Mouse (Mus musculus) ovary, postnatal 36 days (tissue): Measurements from ENCODE around the gene Snai1.

Experiments used
- DNase-seq: peaks from one replicate; pipeline ENCODE4 v3.0.0; 2022; ENCODE audit warnings: low spot score, mixed read lengths

The Snai1 gene

DNA sequence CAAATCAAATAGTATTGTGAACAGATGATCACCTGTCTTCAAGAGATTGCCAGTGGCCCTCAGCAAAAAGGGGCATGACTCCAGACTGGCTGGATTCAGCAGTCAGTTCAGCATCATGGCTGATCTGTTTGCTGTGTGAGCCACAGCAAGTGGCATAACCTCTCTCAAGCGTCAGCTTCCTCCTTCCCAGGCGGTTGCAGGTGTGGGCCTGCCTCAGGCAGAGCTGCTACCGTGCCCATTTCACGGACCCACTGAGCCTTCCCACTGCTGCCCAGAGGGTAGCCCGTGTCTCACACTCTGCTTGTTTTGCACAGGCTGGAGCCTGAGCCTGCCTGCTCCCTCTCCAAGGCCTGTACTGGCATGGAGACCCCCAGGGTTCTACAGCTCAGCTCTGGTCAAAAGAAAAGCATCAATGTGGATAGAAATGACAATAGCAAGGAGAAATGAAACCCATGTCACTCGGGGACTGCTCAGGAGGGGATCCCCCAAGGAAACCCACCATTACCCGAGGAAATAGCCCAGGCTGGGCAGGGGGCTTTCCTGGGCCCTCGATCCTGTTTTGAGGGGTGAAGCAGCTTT is 13.4 kb downstream of the Snai1 start:
- DNase-seq, result no peak

DNA sequence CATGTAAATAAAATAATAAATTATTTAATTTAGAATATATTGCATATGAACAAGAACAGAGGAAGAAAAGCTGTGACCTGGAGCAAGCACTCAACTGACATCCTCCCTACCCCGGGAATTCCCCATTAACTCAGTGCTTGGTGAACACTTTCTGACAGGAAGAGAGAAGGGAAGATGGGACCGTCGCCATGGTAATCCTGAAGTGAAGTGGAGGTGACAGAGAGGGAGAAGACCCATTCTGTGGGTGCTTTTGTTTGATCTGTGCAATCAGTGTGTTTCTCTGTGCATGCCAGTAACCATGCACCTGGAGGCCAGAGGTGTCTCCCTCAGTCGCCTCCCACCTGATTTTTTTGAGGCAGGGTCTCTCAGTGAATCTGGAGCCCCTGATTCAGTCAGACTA is 14.3 kb downstream of the Snai1 start:
- no peak for DNase-seq

DNA sequence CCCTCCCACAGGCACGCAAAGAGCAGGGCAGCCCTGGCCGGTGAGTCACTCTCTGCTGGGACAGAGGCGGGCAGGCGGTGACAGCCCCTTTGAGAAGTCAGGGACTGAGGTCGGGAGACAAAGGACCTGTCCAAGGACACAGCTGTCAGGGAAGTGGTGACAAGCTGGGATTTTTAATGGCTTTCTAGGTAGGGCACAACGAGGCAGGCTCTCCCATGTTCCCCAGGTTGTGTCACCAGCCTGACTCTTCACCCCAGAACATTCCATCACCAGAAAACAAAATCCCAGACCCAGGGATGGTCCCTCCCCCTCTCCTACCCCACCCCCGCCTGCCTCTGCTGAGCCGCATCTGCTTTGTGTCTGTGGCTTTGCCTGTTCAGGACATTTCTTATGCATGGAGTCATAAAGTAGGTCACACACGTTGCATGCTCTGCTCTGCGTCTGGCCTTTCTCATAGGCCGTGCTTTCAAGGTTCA is 15.0 kb downstream of the Snai1 start:
- no peak for DNase-seq

DNA sequence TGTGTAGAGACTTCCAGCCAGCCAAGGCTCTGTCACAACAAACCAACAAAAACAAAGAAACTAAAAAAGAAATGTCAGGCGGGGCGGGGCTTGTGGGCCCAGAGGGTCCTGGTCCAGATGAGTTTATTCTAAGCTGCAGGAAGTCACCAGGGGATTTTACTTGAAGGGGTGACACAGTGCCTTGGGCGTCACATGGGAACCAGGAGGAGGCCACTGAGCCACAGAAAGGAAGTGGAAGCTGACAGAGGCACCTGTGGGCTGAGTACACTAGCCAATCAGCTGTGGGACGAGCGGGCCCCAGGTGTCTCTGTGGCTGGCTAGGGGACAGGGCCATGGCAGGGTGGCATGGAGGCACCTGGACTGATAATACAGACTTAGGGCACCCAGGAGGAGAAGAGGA is 17.8 kb downstream of the Snai1 start:
- no peak for DNase-seq

DNA sequence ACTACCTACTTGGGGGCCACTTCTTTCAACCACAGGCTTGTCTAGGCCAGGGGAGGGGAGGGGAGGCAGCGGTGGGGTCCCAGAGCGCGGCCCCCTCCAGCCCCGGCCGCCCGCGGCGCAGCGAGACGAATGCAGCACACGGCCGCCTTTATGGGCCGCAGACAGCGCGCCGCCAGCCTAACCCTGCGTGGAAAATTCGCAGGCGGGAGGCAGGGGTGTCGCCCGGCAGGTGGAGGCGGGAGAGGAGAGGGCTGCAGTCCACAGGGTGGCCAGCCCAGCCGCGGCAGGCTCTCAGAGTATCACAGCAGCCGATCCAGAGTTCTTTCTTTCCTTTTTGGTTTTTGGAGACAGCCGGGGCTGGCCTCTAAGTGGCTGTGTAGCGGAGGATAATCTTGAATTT is 21.4 kb downstream of the Snai1 start:
- no peak for DNase-seq

DNA sequence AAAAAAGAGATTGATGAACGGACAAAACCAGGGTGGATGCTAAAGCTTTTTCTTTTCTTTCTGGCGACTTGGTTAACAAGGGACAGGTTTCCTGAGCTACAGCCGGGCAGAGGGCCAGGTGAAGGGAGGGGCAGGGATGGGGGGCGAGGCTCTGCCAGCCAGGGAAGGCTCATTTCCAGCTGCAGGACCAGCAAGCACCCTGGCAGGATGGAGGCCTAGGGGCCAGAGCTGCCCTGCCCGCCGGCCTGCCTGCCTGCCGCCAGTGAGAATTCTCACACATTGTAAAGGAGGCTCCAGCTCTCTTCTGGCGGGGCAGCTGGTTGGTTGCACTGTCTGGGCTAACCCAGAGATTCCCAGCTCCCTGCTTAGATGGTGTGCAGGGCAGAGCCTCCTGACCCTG is 24.1 kb downstream of the Snai1 start:
- no peak for DNase-seq

DNA sequence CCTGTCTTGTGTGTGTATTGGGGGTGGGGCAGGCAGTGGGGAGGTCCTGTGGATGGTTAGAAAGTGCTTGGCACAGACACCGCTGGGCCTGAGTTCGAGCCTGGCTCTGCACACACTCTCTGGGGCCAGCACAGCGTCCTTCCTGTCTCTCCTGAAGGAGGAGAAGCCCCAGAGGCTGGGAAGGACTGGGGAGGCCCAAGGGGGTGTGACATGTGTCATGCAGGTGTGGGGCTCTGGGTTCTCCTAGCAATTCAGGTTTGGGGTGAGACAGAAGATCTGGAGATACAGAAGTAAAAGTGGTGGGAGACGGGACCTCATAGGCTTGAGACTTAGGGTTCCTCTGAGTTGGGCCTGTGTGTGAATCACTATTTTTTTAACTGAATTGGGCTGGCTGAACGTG is 25.0 kb downstream of the Snai1 start:
- DNase-seq, result no peak

DNA sequence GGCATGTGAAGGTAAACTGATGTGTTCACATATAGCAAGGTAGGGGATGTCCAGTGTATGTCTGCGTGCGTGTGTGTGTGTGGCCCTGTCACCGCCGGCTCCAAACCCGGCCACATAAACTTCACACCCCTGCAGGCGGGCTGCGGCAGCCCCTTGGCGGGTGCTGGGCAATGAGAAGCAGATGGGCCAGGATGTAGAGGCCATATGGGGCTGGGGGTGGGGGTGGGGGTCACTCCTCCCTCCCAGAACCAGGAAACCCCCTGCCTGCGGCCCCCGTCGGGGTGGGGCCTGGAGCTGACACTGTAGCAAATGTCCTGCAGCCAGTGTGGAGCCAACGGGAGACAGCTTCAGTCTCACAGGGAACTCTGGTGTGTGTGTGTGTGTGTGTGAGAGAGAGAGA is 25.7 kb downstream of the Snai1 start:
- DNase-seq, result no peak

DNA sequence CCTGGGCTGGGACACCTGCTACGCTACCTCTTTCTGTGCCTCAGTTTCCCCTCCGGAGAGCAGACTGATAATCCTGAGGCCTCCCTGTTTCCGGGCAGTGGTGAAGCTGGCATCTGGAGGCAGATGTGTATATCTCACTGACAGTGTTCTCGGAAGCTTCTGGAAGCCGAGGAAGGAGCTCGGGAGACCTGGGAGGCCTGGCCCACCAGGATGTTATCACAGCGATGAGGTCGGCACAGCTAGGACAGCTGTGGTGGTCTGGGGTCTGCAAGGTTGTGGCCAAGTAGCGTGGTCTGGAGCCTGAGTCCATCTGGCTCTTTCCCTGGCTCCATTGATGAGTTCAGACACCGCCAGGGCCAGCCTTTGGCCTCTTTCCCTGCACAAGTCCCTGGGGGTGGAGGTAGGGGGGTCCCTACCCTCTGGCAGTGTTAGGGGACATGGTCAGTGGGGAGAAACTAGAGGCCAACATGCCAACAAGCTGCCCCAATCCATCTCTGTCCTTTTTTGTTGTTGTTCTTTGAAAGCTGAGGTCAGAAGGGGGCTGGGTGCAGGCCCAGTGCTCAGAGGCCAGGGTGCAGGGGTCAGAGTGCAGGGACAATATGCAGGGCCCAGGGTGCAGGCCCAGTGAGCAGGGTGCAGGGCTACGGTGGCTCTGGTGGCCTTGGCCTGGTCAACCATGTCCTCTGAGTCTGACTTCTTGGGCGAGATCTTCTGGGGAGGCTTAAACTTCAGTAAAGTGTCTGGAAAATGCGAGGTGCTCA is 26.7 kb downstream of the Snai1 start:
- no peak for DNase-seq

DNA sequence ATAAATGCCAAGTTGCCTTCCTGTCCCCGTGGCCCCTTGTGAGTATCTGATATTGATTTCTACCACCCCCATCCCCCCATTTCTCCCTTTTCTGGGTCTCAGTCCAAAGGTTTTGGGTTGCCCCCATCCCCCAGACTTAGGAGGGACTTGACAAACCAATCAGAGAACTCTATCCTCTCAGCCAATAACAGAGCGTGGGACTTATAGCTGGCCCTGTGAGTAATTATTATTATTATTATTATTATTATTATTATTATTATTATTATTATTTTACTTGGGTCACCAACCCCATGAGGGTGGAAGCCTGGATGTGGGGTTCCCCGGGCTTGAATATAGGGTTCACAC is 27.3 kb downstream of the Snai1 start:
- no peak for DNase-seq

DNA sequence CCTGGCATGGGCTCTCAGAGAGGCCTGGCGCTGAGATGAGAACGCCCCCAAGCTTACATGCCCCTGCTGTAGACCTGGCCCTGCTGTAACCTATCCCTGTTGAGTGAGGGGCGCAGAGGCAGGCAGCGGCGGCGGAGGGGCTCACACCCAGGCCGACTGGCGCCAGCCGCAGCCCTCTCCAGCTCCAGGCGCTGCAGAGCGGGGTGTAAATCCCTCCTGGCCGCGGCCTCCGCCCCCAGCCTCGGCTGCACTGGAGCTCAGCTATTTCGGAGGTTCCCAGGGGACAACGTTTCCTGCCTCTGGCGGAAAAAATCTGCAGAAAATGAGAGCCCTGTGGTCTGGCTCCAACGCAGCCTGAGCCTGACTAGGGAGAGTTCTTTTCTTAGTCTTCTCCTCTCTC is 27.7 kb downstream of the Snai1 start:
- no peak for DNase-seq

DNA sequence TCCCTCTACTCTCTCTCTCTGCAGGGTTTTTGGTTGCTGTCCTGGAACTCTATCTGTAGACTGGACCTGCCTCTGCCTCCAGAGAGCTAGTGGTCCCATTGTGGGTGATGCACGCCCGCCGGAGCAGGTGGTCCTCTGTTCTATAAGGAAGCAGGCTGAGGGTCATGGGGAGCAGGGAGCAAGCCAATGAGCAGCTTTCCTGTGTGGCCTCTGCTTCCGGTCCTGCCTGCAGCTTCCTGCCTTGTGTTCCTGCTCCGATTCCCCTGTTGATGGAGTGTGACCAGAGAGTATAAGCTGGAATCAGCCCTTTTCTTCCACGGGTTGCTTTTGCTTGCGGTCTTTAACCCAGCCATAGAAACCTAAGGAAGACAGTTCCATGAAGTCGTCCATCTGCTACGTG is 30.1 kb downstream of the Snai1 start:
- DNase-seq, result no peak

DNA sequence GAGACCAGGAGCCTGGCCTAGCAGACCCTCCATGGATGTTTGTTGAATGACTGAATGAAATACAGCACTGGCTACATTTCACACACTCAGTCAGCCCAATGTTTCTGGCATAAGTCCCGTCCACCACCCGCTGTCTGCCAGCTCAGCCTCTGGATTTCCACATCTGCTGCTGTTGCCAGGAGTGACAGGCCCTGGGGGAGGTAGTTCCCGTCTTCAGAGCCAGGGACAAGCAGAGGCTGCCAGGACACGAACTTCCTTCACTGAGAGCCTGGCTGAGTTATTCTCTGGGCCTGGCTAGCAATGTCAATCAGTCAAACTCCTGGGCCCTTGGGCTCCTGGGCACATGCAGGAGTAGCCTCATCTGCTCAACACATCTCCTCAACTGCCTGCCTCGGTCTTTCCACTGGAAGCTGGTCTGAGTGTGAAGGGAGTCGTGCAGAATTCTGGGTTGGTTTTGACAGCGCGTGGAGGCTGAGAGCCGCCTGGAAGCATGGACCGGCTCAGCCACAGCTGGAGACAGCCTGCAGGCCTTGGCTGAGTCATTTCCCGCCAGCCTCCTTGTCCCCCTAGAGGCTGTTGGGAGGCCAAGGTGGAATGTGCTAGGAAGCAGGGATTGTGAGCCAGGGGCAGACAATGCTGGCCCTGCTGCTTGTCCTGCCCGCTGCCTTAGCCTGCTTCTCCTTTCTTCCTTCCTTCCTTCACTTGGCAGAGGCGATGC is 32.1 kb downstream of the Snai1 start:
- DNase-seq, result peak; percentile 63

DNA sequence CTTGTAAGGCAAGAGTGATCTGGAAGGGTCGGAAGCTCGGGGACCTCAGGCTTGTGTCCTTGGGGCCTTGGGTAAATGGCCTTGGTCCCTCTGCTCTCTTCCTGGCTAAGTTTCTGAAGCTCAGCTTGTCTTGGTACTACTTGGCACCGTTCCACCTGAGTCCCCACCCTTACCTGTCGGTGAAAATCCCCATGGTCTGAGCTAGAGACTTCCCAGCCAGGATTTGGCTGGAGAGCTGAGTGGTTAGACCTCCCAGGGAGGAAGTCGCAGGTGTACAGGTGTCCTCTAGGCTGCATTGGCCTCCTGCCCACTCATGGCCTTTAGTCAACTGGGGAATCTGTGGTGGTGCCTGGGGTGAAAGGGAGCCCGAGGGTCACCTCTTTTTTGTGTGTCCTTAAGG is 32.8 kb downstream of the Snai1 start:
- DNase-seq, result no peak

DNA sequence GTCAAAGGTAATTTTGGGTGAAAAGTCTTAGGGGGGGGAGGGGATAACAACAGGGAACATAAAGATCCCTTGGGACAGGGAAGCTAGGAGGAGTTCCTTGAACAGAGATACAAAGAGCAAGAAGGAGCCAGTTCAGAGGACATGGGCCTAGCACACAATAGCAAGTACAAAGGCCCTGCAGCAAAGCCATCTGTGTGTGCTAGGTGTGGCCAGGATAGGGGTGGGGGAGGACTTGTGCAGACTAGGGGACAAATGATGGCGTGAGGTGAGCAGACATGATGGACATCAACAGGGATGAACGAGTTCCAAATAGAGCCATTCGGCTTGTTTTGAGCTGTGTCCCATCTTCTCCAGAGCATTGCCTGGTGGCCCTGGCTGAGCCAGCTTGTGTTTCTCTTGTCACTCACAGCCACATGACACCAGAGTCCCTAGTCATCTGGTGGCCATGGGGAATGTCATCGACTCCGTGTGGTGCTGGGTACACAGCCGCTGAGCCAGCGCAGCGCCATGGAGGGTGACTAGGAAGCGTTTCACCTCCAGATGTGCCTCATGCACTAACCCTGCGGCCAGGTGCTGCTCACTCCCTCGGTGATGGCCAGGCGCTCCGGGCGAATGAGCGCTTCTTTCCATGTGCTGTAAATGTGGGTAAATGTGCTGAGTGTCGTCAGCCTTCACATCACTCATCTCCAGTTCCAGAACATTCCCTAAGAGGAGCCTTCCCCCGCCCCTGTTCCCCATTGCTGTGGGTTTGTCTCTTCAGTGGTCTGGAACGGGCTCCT is 33.6 kb downstream of the Snai1 start:
- no peak for DNase-seq

DNA sequence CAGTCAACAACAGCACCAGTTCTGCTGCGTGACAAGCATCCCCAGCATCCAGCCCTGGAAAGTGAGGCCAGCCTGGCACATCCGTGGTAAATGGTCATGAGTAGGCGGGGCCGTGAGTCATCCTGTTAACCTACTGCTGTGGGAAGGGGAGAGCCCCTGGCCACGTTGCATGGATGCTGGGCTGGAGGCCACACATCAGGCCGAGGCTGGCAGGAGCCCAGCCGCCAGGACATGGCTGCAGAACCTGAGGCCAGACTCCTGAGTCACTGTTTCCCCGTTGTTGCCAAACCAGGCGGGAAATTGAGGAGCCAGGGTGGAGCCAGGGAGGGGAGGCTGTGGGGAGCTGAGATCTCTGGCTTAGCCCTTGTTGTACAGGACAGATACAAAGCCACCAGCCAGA is 36.8 kb downstream of the Snai1 start:
- peak; percentile 47 for DNase-seq

DNA sequence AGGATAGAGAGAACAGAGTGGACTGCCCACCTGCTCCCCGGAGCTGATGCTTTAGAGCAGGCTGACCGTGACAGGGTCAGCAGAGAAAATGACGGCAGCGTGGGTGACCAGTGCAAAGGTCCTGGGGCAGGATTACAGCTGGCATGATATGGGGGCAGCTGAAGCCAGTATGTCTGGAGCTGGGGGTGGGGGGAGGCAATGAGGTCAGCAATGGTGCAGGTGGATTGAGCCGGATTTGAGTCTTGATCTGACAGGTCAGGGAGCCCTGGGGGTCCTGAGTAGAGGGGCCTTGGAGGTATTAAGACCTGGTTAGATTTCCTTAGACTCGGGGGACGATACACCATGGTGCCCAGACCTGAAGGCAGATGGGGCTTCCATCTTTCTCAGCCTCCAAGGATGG is 37.6 kb downstream of the Snai1 start:
- no peak for DNase-seq

DNA sequence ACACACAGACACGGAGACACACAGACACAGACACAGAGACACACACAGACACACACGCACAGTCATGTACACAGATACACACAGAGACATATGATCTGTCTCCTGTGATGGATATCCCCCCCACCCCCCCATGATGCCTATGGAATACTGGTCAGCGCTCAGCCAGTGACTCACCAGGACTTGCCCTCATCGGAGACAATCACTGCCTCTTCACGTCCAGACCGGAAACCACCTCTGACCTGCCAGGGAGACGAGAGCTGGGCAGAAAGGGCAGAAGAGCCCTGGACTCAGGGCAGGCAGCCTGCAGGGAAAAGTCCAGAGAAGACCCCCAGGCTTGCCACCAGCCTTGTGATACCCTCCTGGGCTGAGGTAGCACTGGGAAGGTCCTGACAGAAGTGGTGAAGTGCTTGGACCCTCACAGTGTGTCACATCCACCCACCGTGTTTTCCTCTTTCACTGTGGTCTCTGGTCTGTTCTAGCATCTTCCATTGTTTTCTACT is 38.2 kb downstream of the Snai1 start:
- no peak for DNase-seq

DNA sequence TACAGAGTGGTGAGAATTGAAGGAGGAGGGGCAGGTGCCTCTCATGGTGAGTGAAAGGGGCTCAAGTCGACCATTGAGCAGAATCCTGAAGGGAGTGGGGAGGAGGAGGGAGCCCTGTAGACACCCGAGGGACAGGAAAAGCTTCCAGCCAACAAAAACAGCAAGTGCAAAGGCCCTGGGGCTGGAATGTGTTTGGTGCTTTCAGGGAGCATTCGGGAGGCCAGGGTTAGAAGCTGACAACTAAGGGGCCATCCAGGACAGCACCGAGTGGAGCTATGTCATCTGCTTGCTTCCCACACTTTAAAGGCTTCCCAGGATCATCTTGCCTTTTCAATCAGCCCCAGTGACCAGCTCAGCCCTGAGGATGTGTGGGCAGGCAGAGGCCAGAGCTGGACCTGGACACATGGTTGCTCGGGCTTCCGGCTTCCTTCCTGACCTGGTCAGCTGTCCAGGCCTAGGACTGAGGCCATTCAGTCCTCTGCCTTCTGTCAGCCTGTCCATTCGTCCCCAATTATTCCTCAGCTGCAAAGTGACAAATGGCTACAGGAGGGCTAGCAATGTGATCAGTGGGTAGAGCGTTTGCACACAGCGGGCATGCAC is 39.3 kb downstream of the Snai1 start:
- no peak for DNase-seq

DNA sequence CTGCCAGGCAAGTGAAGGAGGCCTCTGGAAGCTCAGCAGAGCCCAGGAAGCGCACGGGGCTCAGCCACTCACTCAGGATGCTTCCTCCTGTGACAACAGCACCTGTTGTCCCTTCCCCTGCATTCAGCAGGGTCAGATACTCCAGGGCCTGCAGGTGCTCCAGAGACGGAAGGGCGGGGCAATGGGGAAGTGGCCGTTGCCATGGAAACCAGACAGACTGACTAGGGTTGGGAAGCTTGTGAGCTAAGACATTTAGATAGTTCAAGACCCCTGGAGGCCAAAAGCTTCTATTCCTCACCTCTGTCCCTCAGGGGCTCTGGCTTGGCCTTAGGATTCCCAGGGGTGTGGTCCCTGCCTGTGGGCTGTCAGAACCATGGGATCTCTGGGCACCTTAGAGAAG is 40.5 kb downstream of the Snai1 start:
- DNase-seq, result no peak

DNA sequence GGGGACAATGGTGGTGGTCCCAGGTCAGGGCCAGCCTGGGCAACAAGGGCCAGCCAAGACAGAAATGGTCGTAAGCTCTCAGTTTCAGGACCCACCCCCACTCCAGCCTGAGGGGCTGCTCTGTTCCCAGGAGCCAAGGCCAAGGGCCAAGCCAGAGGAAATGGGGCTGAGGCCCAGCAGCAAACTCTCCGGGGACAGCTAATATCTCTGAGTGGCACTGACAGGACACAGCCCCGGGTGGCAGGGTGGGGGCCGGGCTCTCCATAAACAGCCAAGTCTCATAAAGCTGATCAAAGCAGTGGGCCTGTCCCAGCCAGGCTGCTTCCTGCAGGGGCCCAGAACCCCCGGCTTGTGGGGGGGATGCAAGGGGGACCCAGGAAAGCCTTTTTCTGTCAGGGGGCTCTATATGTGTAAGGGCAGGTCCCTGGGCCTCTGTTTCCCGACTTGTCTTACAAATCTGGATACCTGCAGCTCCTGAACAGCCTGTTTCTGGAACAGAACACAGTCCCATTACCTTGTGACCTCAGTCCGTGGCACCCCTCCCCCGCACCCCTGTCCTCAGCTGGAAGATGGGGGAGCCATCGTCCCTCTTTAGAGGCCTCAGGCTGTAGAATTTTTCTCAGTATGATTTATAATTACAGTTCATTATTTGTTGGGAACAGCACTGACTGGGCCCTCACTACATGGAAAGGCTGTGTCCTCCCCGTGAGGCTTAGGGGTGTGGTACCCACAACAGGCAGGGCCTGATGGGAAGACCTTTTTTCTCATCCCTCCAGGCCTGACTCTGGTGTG is 45.4 kb downstream of the Snai1 start:
- DNase-seq, result no peak
